Mouse (Mus musculus) regulatory T cell (primary cell): ENCODE measurements around the gene Dnajc12.
"Not testable (repeated sequence)": the region's sequence is repeated elsewhere in the genome, so short reads cannot be mapped to it uniquely, and the experiment has no call there.

ENCODE experiments used
- in situ Hi-C: fragments of 300-600 bp; cut with MboI, MseI; formaldehyde crosslinking; loops from one replicate; pipeline ENCODE4 v1.15.1; 2025; ENCODE audit warnings: high pct_unique_total_duplicates

Dnajc12 gene

DNA sequence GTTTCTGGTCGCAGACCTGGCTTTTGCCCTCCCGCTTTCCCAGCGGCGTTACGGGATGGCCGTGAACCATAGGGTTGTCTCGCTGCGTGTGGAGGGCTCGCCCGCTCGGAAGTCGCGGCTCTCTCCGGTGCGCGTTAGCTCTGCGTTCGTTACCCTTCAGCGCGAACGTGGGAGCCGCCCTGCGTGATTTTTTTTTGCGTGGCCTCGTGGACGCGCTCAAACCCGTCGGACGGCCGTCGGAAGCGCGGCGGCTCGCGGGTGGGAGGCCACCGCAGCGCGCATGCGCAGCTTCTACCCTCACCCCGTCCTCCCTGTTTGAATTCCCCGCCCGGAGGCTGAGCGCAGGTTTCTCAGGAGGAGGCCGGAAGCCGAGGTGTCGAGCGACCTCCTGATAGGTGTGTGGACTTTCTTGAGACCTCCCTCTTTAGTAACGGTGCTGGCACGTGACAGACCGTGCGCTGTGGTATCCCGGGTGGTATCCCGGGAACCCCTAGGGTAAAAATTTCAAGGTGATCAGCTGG is 47.6 kb downstream of the Dnajc12 start, which contains the start of gene Ctnna3:
Gene Ctnna3 (plus strand): TSS at position 314 of the 521 bp plus-strand sequence.
- in situ Hi-C loops, result no loop called here

GRCm38 (mm10) chr10:63431221-63431736 is 49.0 kb downstream of the Dnajc12 start:
- in situ Hi-C loops, result no loop called here

DNA sequence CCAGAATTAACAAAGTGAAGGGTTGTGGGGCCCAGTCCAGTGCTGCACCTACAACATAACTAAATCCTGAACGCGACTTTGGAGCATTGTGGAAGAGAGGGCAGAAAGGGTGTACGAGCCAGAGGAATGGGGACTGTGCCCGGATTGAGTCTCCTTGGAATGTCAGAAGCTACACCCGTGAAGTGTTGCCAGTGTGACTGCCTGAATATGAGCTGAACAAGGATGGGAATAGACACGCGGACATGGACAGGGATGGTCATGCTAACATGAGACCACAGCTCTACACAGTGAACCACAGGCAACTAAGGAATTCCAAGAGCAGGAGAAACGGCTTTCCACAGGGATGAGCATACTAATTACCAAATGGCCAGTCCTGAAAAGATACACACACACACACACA is 49.9 kb downstream of the Dnajc12 start:
- in situ Hi-C loops, result no loop called here

DNA sequence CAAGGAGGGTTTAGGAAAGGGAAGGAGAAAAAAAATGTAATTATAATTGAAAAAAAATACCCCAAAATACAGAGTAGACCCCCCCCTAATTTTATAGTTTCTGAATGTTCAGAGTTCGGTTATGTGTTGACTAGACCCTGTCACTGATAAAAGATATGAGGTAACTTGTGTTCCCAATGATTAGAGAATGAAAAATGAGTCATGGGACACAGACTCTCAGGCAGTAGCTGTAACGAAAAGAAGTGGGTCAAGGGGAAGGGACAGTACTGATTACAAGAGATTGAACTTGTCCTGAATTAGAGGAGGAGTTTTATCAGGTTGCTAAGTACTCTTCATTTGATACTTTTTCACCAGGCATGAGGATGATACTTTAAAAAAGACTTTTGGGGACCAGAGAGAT is 50.6 kb downstream of the Dnajc12 start:
- in situ Hi-C loops, result no loop called here

GRCm38 (mm10) chr10:63438736-63439262 is 56.6 kb downstream of the Dnajc12 start:
- in situ Hi-C loops, result no loop called here

DNA sequence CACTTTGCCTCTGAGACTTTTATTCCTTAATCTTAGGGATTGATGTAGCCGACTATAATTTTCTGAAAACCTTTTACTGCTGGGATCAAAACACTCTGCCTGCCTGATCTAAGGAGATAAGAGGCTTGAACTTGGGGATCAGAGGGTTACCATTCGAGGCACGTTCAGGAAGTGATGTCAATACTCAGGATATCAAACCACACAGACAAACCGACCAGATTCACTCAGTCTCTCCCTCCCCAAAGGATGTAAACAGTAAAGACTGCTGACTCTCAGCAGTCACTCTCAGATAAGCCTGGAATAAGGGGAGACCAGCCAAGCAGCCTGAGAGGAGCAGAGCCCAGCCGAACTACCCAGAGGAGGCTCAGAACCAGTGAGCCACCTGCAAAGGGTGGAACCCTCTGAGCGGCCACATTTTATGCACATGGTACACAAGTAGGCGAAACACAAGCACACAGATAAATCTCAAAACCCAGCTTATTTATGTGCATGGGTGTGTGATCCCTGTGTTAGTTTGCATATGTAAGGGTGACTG is 57.5 kb downstream of the Dnajc12 start:
- in situ Hi-C loops, result no loop called here

GRCm38 (mm10) chr10:63444602-63445387 is 62.6 kb downstream of the Dnajc12 start:
- in situ Hi-C loops, result not testable (repeated sequence)

- in situ Hi-C loops, result no loop called here
Measured at GRCm38 (mm10) chr10:63453926-63454325, 71.7 kb downstream of the Dnajc12 start.

- in situ Hi-C loops, result no loop called here
Measured at GRCm38 (mm10) chr10:63455110-63455878, 73.1 kb downstream of the Dnajc12 start.

DNA sequence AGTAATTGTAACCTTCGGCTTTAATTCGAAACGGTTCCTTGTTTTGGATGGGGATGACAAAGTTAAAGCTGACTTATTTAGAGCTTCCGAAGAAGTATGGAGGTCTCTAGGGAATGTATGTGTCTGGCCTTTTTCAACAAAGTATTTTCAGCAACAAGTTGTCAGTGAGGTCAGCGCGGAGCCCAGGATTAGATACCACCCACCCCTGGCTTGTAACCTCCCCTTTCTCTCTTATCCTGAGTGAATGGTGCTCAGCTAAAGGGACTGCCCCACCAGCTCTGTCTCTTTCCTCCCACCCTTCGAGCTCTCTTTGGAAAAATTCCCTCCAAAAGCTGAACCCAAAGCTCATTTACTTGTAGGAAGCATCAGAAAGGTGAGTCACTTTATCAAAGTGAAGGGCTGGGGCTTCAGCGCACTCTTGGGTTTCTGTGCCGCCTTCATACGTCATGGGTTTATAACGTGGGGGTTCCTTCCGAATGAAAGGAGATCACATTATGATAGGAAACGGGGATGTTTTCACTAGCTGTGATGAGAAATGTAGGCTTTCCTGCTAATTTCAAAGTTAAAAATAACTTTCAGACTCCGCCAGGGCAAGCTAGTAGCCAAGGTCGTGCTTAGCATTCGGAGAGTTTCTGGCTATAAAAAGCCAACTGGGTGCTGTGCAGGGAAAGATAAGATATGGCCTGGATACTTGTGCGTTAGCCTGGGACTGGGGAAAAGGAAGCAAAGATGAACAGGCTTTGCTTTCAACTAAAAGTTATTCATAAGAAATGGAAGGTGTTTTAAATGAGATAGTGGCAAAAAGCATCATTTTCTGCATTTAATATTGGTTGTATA is 75.3 kb downstream of the Dnajc12 start:
- in situ Hi-C loops, result no loop called here
